Mouse (Mus musculus): Measurements from ENCODE around the gene Tnc.
"Not testable (repeated sequence)": the region's sequence is repeated elsewhere in the genome, so short reads cannot be mapped to it uniquely, and the experiment has no call there.

Gene Tnc

DNA sequence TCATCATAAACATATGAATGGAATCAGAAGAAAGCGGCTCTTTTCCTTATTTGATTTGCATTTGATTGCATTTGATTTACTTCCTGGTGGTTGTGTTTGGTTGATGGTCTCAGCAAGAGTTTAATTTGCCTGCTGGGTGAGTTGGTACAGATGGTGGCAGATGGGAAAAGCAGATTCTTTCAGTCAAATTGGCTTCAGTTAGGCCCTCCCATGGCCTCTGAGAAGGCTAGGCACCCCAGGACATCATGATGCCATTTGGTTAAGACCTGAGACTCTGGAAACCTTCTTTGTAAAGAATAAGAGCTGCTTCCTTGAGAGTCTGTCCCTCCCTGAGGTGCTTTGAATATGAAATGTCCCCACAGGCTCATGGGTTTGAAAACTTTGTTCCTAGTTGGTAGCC, 75.1 kb downstream of the Tnc start:
- no peak for DNase-seq (ENCODE audit: extremely low read depth, insufficient read length, low spot score)

- no peak for DNase-seq (ENCODE audit: extremely low read depth, insufficient read length, low spot score)
These were observed 75.9 kb downstream of the Tnc start for GRCm38 (mm10) chr4:63970925-63971324.

GRCm38 (mm10) chr4:63969891-63970290, 76.9 kb downstream of the Tnc start:
- DNase-seq (ENCODE audit: extremely low read depth, insufficient read length, low spot score), result no peak

DNA sequence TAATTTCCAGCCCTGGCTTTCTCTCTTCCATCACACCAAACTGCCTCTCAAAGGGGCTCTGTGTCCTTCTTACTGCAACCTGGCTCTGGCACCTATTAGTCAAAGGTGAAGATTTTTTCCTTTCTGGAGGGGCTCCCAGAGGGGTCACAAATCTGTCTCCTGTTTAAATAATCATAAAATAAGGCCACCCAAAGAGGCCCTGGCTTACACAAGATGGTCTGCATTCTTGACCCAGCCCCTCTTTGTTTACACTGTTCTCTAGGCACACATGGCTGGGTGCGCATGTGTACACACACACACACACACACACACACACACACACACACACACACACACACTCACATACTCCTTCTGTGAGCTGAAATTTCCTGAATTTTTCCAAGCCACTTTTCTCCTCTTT, 83.4 kb downstream of the Tnc start:
- no peak for DNase-seq (ENCODE audit: extremely low read depth, insufficient read length, low spot score)

DNA sequence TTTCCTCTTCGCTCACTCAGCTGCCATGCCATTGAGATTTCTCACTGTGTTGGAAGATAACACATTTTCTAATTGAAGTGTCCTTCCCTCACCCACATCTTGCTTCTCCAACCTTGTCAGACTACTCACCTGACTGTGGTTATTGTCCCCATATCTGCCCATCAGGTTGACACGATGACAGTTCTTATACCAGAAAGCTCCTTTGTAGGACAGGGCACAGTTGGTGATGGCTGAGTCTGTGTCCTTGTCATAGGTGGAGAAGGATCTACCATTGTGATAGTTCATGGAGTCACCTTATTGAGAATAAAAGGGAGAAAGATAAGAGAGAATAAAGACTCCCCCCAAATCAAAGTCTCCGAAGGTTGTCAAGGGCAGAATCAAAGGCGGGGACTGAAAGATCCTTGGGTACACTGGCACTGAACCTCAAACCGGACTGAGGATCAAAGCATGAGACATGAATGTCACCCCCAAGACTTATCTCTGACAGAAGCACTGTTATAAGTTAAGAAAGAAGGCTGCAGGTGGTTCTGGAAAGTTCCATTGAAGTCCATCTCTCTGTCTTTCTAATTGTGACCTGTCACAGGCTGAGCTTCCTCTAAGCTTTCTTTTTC, 84.9 kb downstream of the Tnc start:
- DNase-seq (ENCODE audit: extremely low read depth, insufficient read length, low spot score), result no peak

GRCm38 (mm10) chr4:63958601-63959000, 88.2 kb downstream of the Tnc start:
- DNase-seq (ENCODE audit: extremely low read depth, insufficient read length, low spot score), result no peak

DNA sequence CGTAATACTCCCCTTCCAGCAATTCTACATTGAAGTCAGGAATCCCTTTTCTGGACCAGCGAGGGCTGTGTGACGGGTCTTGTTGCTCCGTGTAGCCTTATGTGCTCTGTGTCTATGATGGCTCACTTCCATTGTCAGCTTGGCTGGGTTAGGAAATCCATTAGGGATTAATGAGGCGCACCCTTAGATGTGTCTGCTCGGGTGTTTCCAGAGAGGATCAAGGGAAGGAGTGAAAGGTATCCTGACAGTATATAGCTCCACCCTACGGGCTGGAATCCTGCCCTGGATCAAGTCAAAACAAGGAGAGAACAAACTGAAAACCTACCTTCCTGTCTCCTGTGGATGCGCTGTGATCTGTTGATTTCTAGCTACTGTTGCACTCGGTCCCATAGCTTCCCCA, 96.8 kb downstream of the Tnc start:
- DNase-seq (ENCODE audit: extremely low read depth, insufficient read length, low spot score), result no peak

DNA sequence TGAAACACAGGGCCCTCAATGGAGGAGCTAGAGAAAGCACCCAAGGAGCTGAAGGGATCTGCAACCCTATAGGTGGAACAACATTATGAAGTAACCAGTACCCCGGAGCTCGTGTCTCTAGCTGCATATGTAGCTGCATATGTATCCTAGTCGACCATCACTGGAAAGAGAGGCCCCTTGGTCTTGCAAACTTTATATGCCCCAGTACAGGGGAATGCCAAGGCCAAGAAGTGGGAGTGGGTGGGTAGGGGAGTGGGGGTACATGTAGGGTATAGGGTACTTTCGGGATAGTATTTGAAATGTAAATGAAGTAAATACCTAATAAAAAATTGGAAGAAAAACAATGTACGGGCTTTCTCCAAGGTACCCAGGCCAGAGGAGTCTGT, 98.1 kb downstream of the Tnc start:
- not testable (repeated sequence) for DNase-seq (ENCODE audit: extremely low read depth, insufficient read length, low spot score)

- DNase-seq (ENCODE audit: extremely low read depth, insufficient read length, low spot score), result peak; percentile 15
These were observed 98.6 kb downstream of the Tnc start for GRCm38 (mm10) chr4:63948066-63948687.

DNA sequence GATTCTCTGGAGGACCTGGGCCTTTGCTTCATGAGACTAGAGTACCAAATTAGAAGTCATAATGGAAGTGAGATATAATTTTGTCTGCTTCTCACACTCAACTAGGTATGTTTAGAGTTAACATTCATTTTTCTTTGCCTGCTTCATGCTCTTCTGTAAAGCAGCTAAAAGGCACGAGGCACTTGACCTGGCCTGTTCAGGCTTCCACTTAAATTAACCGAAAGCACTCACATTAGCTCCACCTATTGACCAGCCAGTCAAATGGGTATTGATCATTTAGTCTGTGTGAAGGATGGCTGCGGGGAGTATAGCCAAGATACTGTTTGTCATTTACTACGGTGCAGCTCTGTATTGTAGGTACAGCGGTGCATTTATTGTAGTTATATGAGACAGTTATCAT, 103.0 kb downstream of the Tnc start:
- no peak for DNase-seq (ENCODE audit: extremely low read depth, insufficient read length, low spot score)

GRCm38 (mm10) chr4:63942875-63943274, 103.9 kb downstream of the Tnc start:
- no peak for DNase-seq (ENCODE audit: extremely low read depth, insufficient read length, low spot score)

GRCm38 (mm10) chr4:63941420-63941819, 105.4 kb downstream of the Tnc start:
- DNase-seq (ENCODE audit: extremely low read depth, insufficient read length, low spot score), result no peak

GRCm38 (mm10) chr4:63939428-63939827, 107.4 kb downstream of the Tnc start:
- no peak for DNase-seq (ENCODE audit: extremely low read depth, insufficient read length, low spot score)

GRCm38 (mm10) chr4:63935960-63936359, 110.9 kb downstream of the Tnc start:
- DNase-seq (ENCODE audit: extremely low read depth, insufficient read length, low spot score), result no peak

DNA sequence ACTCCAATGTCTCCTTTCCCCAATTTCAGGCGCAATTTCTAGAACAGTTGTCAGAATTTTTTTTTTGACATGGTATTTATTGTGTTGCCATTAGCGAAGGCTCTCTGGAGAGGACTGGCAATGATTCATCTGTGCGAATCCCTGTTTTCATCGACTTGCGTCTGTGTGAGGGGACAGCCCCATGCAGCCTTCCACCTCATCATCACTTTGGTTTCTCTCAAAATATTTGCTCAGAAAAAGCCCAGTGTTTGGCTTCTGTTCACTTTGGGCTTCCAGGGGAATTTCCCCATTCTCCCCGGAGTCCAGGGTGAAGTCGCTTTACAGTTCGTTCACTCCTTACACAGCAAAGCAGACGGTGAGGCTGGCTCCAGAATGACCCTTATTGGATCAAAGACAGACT, 111.5 kb downstream of the Tnc start:
- no peak for DNase-seq (ENCODE audit: extremely low read depth, insufficient read length, low spot score)

- DNase-seq (ENCODE audit: extremely low read depth, insufficient read length, low spot score), result no peak
These were observed 116.0 kb downstream of the Tnc start for GRCm38 (mm10) chr4:63930863-63931262.

- DNase-seq (ENCODE audit: extremely low read depth, insufficient read length, low spot score), result no peak
These were observed 117.3 kb downstream of the Tnc start for GRCm38 (mm10) chr4:63929490-63929889.

GRCm38 (mm10) chr4:63928192-63928591, 118.6 kb downstream of the Tnc start:
- no peak for DNase-seq (ENCODE audit: extremely low read depth, insufficient read length, low spot score)

DNA sequence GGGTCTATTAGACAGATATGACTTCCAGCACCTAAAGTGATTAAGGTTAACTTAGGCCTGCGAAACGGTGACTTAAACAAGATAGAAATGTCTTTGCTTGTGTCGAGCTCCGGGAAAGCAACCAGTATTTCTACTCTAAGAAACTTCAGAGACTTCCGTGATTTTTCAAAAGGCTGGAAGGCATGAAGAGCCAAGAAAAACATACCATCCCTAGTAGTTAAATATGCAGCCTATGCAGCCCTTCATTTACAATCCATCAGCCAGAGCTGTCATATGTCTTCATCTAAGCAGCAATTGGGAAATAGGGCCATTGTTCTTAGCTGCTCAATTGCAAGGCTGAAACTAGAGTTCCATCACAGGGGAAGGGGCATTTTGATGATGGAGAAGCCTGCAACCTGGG, 129.6 kb downstream of the Tnc start:
- no peak for DNase-seq (ENCODE audit: extremely low read depth, insufficient read length, low spot score)

DNA sequence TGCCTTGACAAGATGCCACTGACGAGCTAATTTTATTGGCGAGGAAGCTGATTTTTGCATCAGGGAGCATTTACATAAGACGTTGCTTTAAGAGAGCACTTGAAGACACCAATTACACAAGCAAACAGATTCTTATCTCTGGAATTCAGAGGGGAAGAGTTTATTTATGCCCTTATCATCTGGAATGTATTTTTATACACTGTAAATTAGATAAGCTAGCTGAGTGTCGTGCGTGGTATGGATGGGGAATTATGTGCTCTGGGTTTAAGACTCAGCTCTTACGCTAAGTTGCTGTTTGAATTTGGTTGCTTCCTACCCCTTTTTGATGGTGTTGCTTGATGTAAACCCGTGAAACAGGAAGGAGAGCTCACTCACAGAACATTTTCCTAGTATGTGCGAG, 130.1 kb downstream of the Tnc start:
- no peak for DNase-seq (ENCODE audit: extremely low read depth, insufficient read length, low spot score)

DNA sequence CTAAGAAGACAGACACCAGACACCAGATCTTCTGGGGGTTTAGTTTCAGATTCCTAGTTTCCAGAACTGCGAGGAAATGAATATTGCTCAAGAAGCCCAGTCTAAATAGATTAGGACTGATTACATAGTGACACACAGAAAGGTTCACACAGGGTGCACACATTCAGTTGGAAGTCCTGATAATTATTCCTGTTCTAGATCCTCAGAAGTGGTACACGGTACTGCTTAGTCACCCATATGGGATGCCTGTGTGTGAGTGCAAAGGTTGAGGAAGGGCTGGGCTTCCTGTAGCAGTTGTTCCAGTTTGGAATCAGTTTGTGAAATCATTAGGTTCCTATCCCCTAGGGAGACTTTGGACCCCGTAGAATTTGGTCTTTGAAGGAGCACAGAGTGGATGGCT, 130.5 kb downstream of the Tnc start:
- no peak for DNase-seq (ENCODE audit: extremely low read depth, insufficient read length, low spot score)
